Mouse (Mus musculus) kidney, postnatal 0 days (tissue): ENCODE results near the gene Lrp6. TPM values are rescaled to one million over a fixed set of nuclear protein-coding genes. Genes with fewer than 3 reads are reported as not detected.

Source experiments
- ATAC-seq: fragments of 200-750 bp; cut with Nextera tagmentation; replicated peaks from 2 replicates; pipeline ENCODE4 v1.8.0; 2017; ENCODE audit warnings: low read depth, moderate number of reproducible peaks, moderate TSS enrichment, moderate library complexity; ENCODE audit not compliant: low FRiP score
- DNase-seq: peaks from one replicate; pipeline ENCODE4 v3.0.0-alpha.2; 2016; ENCODE audit warnings: low spot score
- H3K27ac ChIP-seq: fragments of 300-500 bp; sonication (generic); 2 replicates; pipeline ENCODE4 v1.5.1; 2014; ENCODE audit warnings: mild to moderate bottlenecking
- H3K27me3 ChIP-seq: fragments of 300-500 bp; sonication (generic); 2 replicates; pipeline ENCODE4 v1.6.1; 2014; ENCODE audit warnings: low read length, mixed read lengths; ENCODE audit not compliant: insufficient read depth
- H3K36me3 ChIP-seq: fragments of 300-500 bp; sonication (generic); 2 replicates; pipeline ENCODE4 v1.6.1; 2014; ENCODE audit warnings: low read length, mixed read lengths; ENCODE audit not compliant: insufficient read depth
- H3K4me1 ChIP-seq: fragments of 300-500 bp; sonication (generic); replicated peaks from 2 replicates; pipeline ENCODE4 v1.6.1; 2014; ENCODE audit warnings: antibody characterized with exemption, low read length, mixed read lengths; ENCODE audit not compliant: insufficient read depth
- H3K4me2 ChIP-seq: fragments of 300-500 bp; sonication (generic); 2 replicates; pipeline ENCODE4 v1.6.1; 2014; ENCODE audit warnings: mild to moderate bottlenecking, low read length, moderate library complexity, mixed read lengths
- H3K4me3 ChIP-seq: fragments of 300-500 bp; sonication (generic); replicated peaks from 2 replicates; pipeline ENCODE4 v1.5.1; 2014; ENCODE audit warnings: low read depth, low read length
- H3K9ac ChIP-seq: fragments of 300-500 bp; sonication (generic); 2 replicates; pipeline ENCODE4 v1.6.1; 2014; ENCODE audit warnings: low read depth, low read length
- H3K9me3 ChIP-seq: fragments of 300-500 bp; sonication (generic); replicated peaks from 2 replicates; pipeline ENCODE4 v1.6.1; 2016; ENCODE audit warnings: low read length, inconsistent platforms, mixed read lengths
- CTCF ChIP-seq: IDR thresholded peaks from 2 replicates; pipeline ENCODE4 v1.5.1; 2016; ENCODE audit warnings: antibody characterized with exemption, low read depth, mild to moderate bottlenecking, moderate library complexity
- WGBS: fragments of 180-500 bp; shearing (Covaris S2); extraction: QIAGEN DNeasy Blood & Tissue Kit; methylation state at CpG from one replicate; pipeline ENCODE4 v1.1.7; 2014; 5-methylcytosine and 5-hydroxymethylcytosine counted together
- polyA plus RNA-seq: library from polyadenylated mRNA; unstranded; fragments of >200 nt; fragmentation: Nextera tagmentation; extraction: Ambion mirVana; gene quantifications from 2 replicates; pipeline ENCODE4 v1.2.1, GENCODE M21; 2015

Gene Lrp6
- polyA plus RNA-seq: 32.4 and 35.3 TPM in 2 replicates

GRCm38 (mm10) chr6:134566818-134567485 lies at the start of gene Lrp6:
Lrp6 (minus strand) TSS chr6:134566965.
- peak within 1 kb of the TSS; percentile 65 for H3K4me2 ChIP-seq
- no peaks in the 10 kb centered on the region for H3K27me3 ChIP-seq
- H3K4me1 ChIP-seq: 0 out of 2 replicates have a peak, but pooled peaks cover under 1% of the 10 kb centered on the region
- peak within 1 kb of the TSS; percentile 98 for H3K4me3 ChIP-seq
- peak within 1 kb of the TSS; percentile 98 for H3K9ac ChIP-seq
- peak within 1 kb of the TSS; percentile 99 for H3K27ac ChIP-seq
- under 1% methylated on average over 96 of the region's 99 CpGs for WGBS
- no peak for TF ChIP-seq CTCF
- ATAC-seq (peak; percentile 95), DNase-seq (peak; percentile 94)
- H3K9me3 ChIP-seq: no peaks in the 10 kb centered on the region
- H3K36me3 ChIP-seq: no peaks in the 10 kb centered on the region

- WGBS: 6% methylated on average over 16 of the region's 16 CpGs
- Histone ChIP-seq H3K4me3 (no peak overlapping the region), H3K27me3 (no peaks in the 10 kb centered on the region), H3K36me3 (no peaks in the 10 kb centered on the region), H3K9me3 (no peaks in the 10 kb centered on the region), H3K9ac (no peak overlapping the region), H3K4me2 (peak overlapping the region; percentile 39), H3K27ac (no peak overlapping the region), H3K4me1 (peaks cover 8% of the 10 kb centered on the region)
- DNase-seq: peak; percentile 90
- TF ChIP-seq CTCF: peak; percentile 100
- peak; percentile 66 for ATAC-seq
Measured at GRCm38 (mm10) chr6:134614723-134615648, 48.2 kb upstream of the Lrp6 start.

- H3K27me3 ChIP-seq: no peaks in the 10 kb centered on the region
- H3K4me1 ChIP-seq: peaks cover 9% of the 10 kb centered on the region
- 34% methylated on average over 4 of the region's 4 CpGs for WGBS
- no peak overlapping the region for H3K4me3 ChIP-seq
- no peaks in the 10 kb centered on the region for H3K9me3 ChIP-seq
- ATAC-seq (0 out of 2 replicates have a peak, but pooled peaks have one; percentile 27), DNase-seq (no peak)
- H3K36me3 ChIP-seq: no peaks in the 10 kb centered on the region
- H3K27ac ChIP-seq: no peak overlapping the region
- no peak for TF ChIP-seq CTCF
- H3K9ac ChIP-seq: no peak overlapping the region
- peak overlapping the region; percentile 39; the same call in 1 of the 2 replicates for H3K4me2 ChIP-seq
Measured at GRCm38 (mm10) chr6:134614322-134614721, 47.6 kb upstream of the Lrp6 start.

- DNase-seq: no peak
- Histone ChIP-seq H3K4me2 (no peak overlapping the region), H3K27me3 (no peaks in the 10 kb centered on the region), H3K4me1 (peaks cover 12% of the 10 kb centered on the region), H3K27ac (no peak overlapping the region), H3K4me3 (no peak overlapping the region), H3K9me3 (no peaks in the 10 kb centered on the region), H3K36me3 (no peaks in the 10 kb centered on the region), H3K9ac (no peak overlapping the region)
- WGBS: 80% methylated on average over 13 of the region's 13 CpGs
- TF ChIP-seq CTCF: no peak
- ATAC-seq: no peak
Measured at GRCm38 (mm10) chr6:134611896-134612295, 45.1 kb upstream of the Lrp6 start.

GRCm38 (mm10) chr6:134610380-134610779 lies 43.6 kb upstream of the Lrp6 start:
- Histone ChIP-seq H3K27ac (no peak overlapping the region), H3K9ac (no peak overlapping the region), H3K4me1 (peaks cover 17% of the 10 kb centered on the region), H3K9me3 (no peaks in the 10 kb centered on the region), H3K4me2 (no peak overlapping the region), H3K27me3 (no peaks in the 10 kb centered on the region), H3K36me3 (no peaks in the 10 kb centered on the region), H3K4me3 (no peak overlapping the region)
- WGBS: 75% methylated on average over 9 of the region's 9 CpGs
- ATAC-seq (no peak), DNase-seq (no peak)
- no peak for TF ChIP-seq CTCF
